Mouse (Mus musculus) bone marrow macrophage, adult 2 months (primary cell): Measurements from ENCODE around the gene Tanc1.

Experiments used
- CTCF ChIP-seq: IDR thresholded peaks from 2 replicates; pipeline ENCODE4 v1.5.1; 2012; ENCODE audit warnings: low read depth, mild to moderate bottlenecking, low read length, moderate library complexity
- POLR2A ChIP-seq: IDR thresholded peaks from 2 replicates; pipeline ENCODE4 v1.6.1; 2012; ENCODE audit warnings: mild to moderate bottlenecking, low read depth, low read length, borderline replicate concordance

DNA sequence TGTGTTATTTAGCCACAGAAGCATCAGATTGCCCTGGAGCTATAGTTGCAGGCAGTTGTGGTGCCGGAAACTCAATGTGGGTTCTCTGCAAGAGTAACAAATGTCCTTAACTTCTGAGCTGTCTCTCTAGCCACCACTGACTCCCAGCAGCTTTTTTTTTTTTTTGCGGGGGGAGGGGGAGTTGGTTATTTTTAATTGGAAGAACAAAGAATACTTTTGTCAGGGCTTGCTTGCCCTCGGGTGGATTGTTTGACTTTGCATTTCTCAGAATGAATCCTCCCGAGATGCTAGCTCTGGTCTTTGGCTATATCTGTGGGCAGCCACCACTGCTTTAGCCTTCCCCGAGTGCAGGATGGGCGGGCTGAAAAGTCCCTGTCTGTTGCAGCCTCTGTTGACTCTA lies 139.3 kb downstream of the Tanc1 start:
- TF ChIP-seq POLR2A (no peak), CTCF (no peak)
